Mouse (Mus musculus) small intestine, adult 2 months (tissue): ENCODE measurements at regions not wholly inside any gene's neighbourhood (a gene's known extent, or its start where the extent isn't known, plus 50 kb on each side); places are given as distances from the start of the nearest gene placed in this dataset.

Experiments used
- H3K27ac ChIP-seq: fragments of 200-500 bp; 2 replicates; pipeline ENCODE4 v1.5.1; 2012; ENCODE audit warnings: low read depth, low read length, control low read depth, inconsistent platforms; ENCODE audit not compliant: insufficient read depth
- H3K27me3 ChIP-seq: fragments of 200-500 bp; 2 replicates; pipeline ENCODE4 v1.6.1; 2012; ENCODE audit warnings: mild to moderate bottlenecking, moderate library complexity, low read length, inconsistent platforms; ENCODE audit not compliant: control insufficient read depth, insufficient read depth
- H3K36me3 ChIP-seq: fragments of 200-500 bp; 2 replicates; pipeline ENCODE4 v1.6.1; 2012; ENCODE audit warnings: mild to moderate bottlenecking, low read length, control low read depth, inconsistent platforms; ENCODE audit not compliant: control insufficient read depth, insufficient read depth
- H3K4me1 ChIP-seq: fragments of 200-500 bp; 2 replicates; pipeline ENCODE4 v1.6.1; 2012; ENCODE audit warnings: low read length, inconsistent platforms, mixed read lengths; ENCODE audit not compliant: control insufficient read depth, insufficient read depth, insufficient read length
- H3K4me3 ChIP-seq: fragments of 200-500 bp; 2 replicates; pipeline ENCODE4 v1.5.1; 2012; ENCODE audit warnings: low read depth, mild to moderate bottlenecking, control low read depth, inconsistent platforms, low read length, moderate library complexity
- CTCF ChIP-seq: fragments of 200-500 bp; IDR thresholded peaks from 2 replicates; pipeline ENCODE4 v1.5.1; 2012; ENCODE audit warnings: low read depth, mild to moderate bottlenecking, control low read depth, inconsistent platforms, low read length, moderate library complexity, mixed read lengths; ENCODE audit not compliant: insufficient replicate concordance, insufficient read length; ENCODE audit errors: extremely low read depth
- POLR2A ChIP-seq: fragments of 200-500 bp; IDR thresholded peaks from 2 replicates; pipeline ENCODE4 v1.6.1; 2012; ENCODE audit warnings: low read depth, mild to moderate bottlenecking, control low read depth, inconsistent platforms, low read length, moderate library complexity
- WGBS: fragments of 180-500 bp; shearing (Covaris S2); methylation state at CpG from one replicate; pipeline ENCODE4 v1.1.7; 2018; 5-methylcytosine and 5-hydroxymethylcytosine counted together

GRCm38 (mm10) chr8:90491691-90492090 is 143.5 kb upstream of the Tox3 start:
- WGBS = 55% methylated on average over 7 of the region's 7 CpGs
- no peaks in the 10 kb centered on the region for H3K4me1 ChIP-seq
- TF ChIP-seq POLR2A (no peak), CTCF (no peak)

GRCm38 (mm10) chr8:90490734-90491441 is 142.7 kb upstream of the Tox3 start:
- no peak overlapping the region for H3K27ac ChIP-seq
- no peaks in the 10 kb centered on the region for H3K36me3 ChIP-seq
- TF ChIP-seq CTCF (no peak), POLR2A (no peak)
- H3K27me3 ChIP-seq = no peaks in the 10 kb centered on the region
- no peak overlapping the region for H3K4me3 ChIP-seq
- no peaks in the 10 kb centered on the region for H3K4me1 ChIP-seq
- WGBS = 59% methylated on average over 17 of the region's 17 CpGs

More at GRCm38 (mm10) chr8:90491691-90492090, 143.5 kb upstream of the Tox3 start:
- Histone ChIP-seq H3K4me3 (no peak overlapping the region), H3K27me3 (no peaks in the 10 kb centered on the region), H3K36me3 (no peaks in the 10 kb centered on the region), H3K27ac (no peak overlapping the region)

GRCm38 (mm10) chr8:90486556-90486955 is 138.4 kb upstream of the Tox3 start:
- TF ChIP-seq CTCF = no peak
- no peak for TF ChIP-seq POLR2A
- Histone ChIP-seq H3K4me3 (no peak overlapping the region), H3K27me3 (no peaks in the 10 kb centered on the region), H3K36me3 (no peaks in the 10 kb centered on the region), H3K4me1 (no peaks in the 10 kb centered on the region), H3K27ac (no peak overlapping the region)
- 69% methylated on average over 3 of the region's 3 CpGs for WGBS

- WGBS = 33% methylated on average over 4 of the region's 4 CpGs
- Histone ChIP-seq H3K27ac (no peak overlapping the region), H3K36me3 (no peaks in the 10 kb centered on the region), H3K27me3 (no peaks in the 10 kb centered on the region), H3K4me3 (no peak overlapping the region), H3K4me1 (no peaks in the 10 kb centered on the region)
- TF ChIP-seq POLR2A = no peak
- TF ChIP-seq CTCF = no peak
Measured at GRCm38 (mm10) chr8:90478149-90478548, 130.0 kb upstream of the Tox3 start.

- H3K27ac ChIP-seq = no peak overlapping the region
- no peak overlapping the region for H3K4me3 ChIP-seq
- H3K36me3 ChIP-seq = no peaks in the 10 kb centered on the region
- H3K27me3 ChIP-seq = no peaks in the 10 kb centered on the region
- no peak for TF ChIP-seq POLR2A
- TF ChIP-seq CTCF = no peak
- H3K4me1 ChIP-seq = no peaks in the 10 kb centered on the region
- 70% methylated on average over 7 of the region's 7 CpGs for WGBS
Measured at GRCm38 (mm10) chr8:90474066-90474465, 125.9 kb upstream of the Tox3 start.

- Histone ChIP-seq H3K27me3 (no peaks in the 10 kb centered on the region), H3K4me3 (no peak overlapping the region), H3K36me3 (no peaks in the 10 kb centered on the region), H3K4me1 (no peaks in the 10 kb centered on the region), H3K27ac (no peak overlapping the region)
- WGBS = 59% methylated on average over 11 of the region's 11 CpGs
- TF ChIP-seq POLR2A (no peak), CTCF (no peak)
Measured at GRCm38 (mm10) chr8:90470826-90471225, 122.7 kb upstream of the Tox3 start.

- Histone ChIP-seq H3K4me3 (no peak overlapping the region), H3K36me3 (no peaks in the 10 kb centered on the region), H3K27me3 (no peaks in the 10 kb centered on the region), H3K4me1 (no peaks in the 10 kb centered on the region), H3K27ac (no peak overlapping the region)
- TF ChIP-seq CTCF (peak; percentile 56; the same call in 1 of the 2 replicates), POLR2A (no peak)
- 30% methylated on average over 1 of the region's 1 CpGs for WGBS
Measured at GRCm38 (mm10) chr8:90463708-90464107, 115.6 kb upstream of the Tox3 start.
